Mouse (Mus musculus) heart, adult 2 months (tissue): ENCODE data around the gene Dscam. TPM values are rescaled to one million over a fixed set of nuclear protein-coding genes. Genes with fewer than 3 reads are reported as not detected.

Experiments used
- DNase-seq, 2 experiments: peaks; one replicate each; pipeline ENCODE4 v3.0.0; 2021
- H3K27ac ChIP-seq: fragments of 200-600 bp; 2 replicates; pipeline ENCODE4 v1.8.1; 2022
- H3K27me3 ChIP-seq: fragments of 200-500 bp; 2 replicates; pipeline ENCODE4 v1.6.1; 2012; ENCODE audit warnings: mild to moderate bottlenecking, low read length, inconsistent platforms, mixed read lengths; ENCODE audit not compliant: control insufficient read depth, insufficient read depth
- H3K36me3 ChIP-seq: fragments of 200-500 bp; 2 replicates; pipeline ENCODE4 v1.6.1; 2012; ENCODE audit warnings: low read length, inconsistent platforms; ENCODE audit not compliant: control insufficient read depth, insufficient read depth
- H3K4me1 ChIP-seq: fragments of 200-500 bp; 2 replicates; pipeline ENCODE4 v1.6.1; 2011; ENCODE audit warnings: low read length; ENCODE audit not compliant: control insufficient read depth, insufficient read depth
- H3K4me3 ChIP-seq: fragments of 200-600 bp; 2 replicates; pipeline ENCODE4 v1.8.1; 2022
- H3K79me2 ChIP-seq: fragments of 200-500 bp; replicated peaks from 2 replicates; pipeline ENCODE4 v1.6.1; 2012; ENCODE audit warnings: mild to moderate bottlenecking, inconsistent platforms, low read length, moderate library complexity, mixed read lengths; ENCODE audit not compliant: control insufficient read depth, insufficient read depth
- H3K9ac ChIP-seq: fragments of 200-500 bp; 2 replicates; pipeline ENCODE4 v1.6.1; 2012; ENCODE audit warnings: low read depth, mild to moderate bottlenecking, control low read depth, inconsistent platforms, low read length, mixed read lengths
- CTCF ChIP-seq: fragments of 200-600 bp; IDR thresholded peaks from 2 replicates; pipeline ENCODE4 v1.8.1; 2022; ENCODE audit warnings: antibody characterized with exemption, mild to moderate bottlenecking, moderate library complexity
- EP300 ChIP-seq: fragments of 200-500 bp; IDR thresholded peaks from 2 replicates; pipeline ENCODE4 v1.6.1; 2011; ENCODE audit warnings: low read depth, low read length, control low read depth; ENCODE audit not compliant: insufficient read depth
- POLR2A ChIP-seq: fragments of 200-500 bp; IDR thresholded peaks from 2 replicates; pipeline ENCODE4 v1.6.1; 2011; ENCODE audit warnings: mild to moderate bottlenecking, low read depth, low read length, control low read depth; ENCODE audit not compliant: insufficient read depth
- WGBS: fragments of 180-500 bp; shearing (Covaris S2); methylation state at CpG from one replicate; pipeline ENCODE4 v1.1.7; 2018; 5-methylcytosine and 5-hydroxymethylcytosine counted together
- intact Hi-C: fragments of 180-260 bp; cut with DNase I; formaldehyde crosslinking; loops from one replicate; pipeline ENCODE4 v1.15.1; 2025
- polyA plus RNA-seq: library from polyadenylated mRNA; depleted of rRNA; stranded (reverse); fragments of >200 nt; gene quantifications from 2 replicates; pipeline ENCODE4 v1.2.3, GENCODE M21; 2012; rRNA removed
- total RNA-seq, 2 experiments: library from RNA; stranded (reverse); gene quantifications; 2 replicates each; pipeline ENCODE4 v1.2.3; 2021

The Dscam gene
- total and polyA plus RNA-seq, 3 experiments: 0.06 TPM; not detected in 2

DNA sequence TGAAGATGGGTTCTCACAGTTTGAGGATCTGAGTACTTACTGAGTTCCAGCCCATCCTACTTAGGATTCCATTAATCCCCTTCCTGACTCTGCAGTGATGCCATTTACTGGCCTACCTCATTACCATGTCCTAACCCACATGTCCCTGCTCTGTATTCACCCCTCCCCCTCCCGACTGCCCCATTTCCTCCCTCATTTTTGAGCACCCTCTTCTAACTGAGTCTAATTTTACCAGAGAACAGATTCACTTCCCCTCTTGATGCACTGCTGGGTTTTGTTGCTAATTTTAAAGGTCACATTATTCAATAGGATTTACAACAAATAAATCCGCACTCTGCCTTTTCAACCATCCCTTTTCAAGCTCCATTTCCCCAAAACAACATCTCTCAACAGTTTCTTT is 629.5 kb downstream of the Dscam start:
- H3K27me3 ChIP-seq: no peaks in the 10 kb centered on the region
- TF ChIP-seq POLR2A (no peak), EP300 (no peak), CTCF (no peak)
- WGBS: 58% methylated on average over 2 of the region's 2 CpGs
- no peak overlapping the region for H3K9ac ChIP-seq
- peak in 1 of 2 experiments; percentile 33 for DNase-seq
- H3K27ac ChIP-seq: no peak overlapping the region
- no peaks in the 10 kb centered on the region for H3K36me3 ChIP-seq
- H3K4me3 ChIP-seq: no peak overlapping the region
- H3K79me2 ChIP-seq: no peaks in the 10 kb centered on the region
- intact Hi-C loops: no loop called here
- H3K4me1 ChIP-seq: no peaks in the 10 kb centered on the region

Other genes with a start within 250 kb of the Dscam start
- 10 to 100 TPM; 15.8 to 16.9 TPM for gene Bace2, start 186.0 kb upstream of the Dscam start, total RNA-seq
- 4.8 and 6.4 TPM in 2 replicates for gene Bace2, start 186.0 kb upstream of the Dscam start, polyA plus RNA-seq